Mouse (Mus musculus): ENCODE data around the gene Rtl1. TPM values are rescaled to one million over a fixed set of nuclear protein-coding genes. Genes with fewer than 3 reads are reported as not detected.
A peak's percentile ranks its signal among the peaks of the same experiment; 100 is the strongest.

The Rtl1 gene
- total RNA-seq, 2 experiments from 2014 or later, result not detected

- ATAC-seq (ENCODE audit: poor library complexity, severe bottlenecking), result no peak
These were observed 17.9 kb downstream of the Rtl1 start for GRCm38 (mm10) chr12:109582185-109582584.

DNA sequence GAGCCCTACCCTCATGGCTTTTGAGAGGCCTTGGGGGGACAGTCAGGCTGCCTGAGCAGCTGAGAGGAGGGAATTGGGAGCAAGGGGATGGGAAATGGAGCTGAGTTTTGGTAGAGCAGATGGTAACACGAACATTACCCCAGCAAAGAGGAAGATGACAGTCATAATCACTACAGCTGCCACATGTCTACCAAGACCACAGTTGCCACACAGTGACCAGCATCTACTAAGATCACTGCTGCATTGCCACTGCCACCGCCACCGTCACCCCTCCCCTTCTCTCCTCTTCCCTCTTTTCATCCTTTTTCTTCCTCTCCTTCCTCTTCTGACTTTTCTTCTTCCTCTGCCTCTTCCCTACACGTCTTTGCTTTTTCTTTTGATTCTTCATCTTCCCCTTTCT is 27.9 kb downstream of the Rtl1 start:
- no peak for ATAC-seq (ENCODE audit: poor library complexity, severe bottlenecking)

DNA sequence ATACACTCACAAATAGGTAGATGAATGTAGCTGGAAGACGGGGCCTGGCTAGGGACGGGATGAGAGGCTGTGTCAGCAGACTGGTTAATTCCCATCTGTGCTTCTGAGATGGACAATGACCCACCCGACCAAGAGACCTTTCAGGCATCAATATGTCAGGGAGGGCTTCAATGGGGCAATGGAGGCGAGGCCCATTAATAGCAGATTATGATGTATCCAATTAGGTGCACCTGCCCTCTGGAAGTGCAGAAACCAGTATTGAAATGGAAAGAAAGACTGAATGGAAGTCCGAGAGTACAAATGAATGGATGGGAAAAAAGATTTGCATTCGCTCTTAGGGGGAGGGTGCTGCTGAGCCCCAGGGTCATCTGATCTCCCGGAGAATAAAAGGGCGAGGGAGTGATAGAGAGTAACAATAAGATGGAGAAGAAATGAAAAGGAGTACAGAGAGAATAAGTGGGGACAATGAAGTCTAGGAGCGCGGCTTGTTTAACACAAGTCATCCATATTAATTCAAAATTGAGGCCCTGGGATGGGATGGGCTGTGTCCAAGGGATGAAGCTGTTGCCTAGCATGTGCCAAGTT is 39.9 kb downstream of the Rtl1 start:
- no peak for ATAC-seq (ENCODE audit: poor library complexity, severe bottlenecking)

DNA sequence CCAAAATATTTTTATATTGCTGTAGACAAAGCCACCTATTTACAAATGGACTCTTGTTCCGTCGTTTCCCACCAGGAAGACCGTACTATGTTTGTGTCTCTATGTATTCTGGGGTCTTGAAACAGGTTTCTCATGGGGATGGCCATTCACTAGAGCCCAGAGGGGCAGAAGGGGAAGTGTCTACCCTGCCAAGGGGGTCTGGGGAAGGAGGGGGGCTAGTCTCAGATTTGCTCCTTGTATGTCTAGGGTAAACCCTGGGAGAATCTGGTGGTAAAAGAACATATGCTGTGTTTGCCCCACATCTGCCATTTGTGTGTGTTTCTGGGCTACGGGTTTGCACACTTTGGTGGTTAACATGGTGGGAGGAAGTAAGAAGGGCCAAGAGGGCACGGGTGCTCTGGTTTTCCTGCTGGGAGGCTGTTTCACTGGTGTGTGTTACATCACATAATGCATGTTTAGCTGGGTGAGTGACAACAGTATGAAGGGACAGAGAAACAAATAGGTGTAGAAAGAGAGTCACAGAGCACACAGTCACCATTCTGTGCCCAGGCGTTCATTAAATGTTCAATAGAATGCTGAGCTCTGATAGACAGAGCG is 41.1 kb downstream of the Rtl1 start:
- no peak for ATAC-seq (ENCODE audit: poor library complexity, severe bottlenecking)

- ATAC-seq (ENCODE audit: poor library complexity, severe bottlenecking), result no peak
These were observed 41.8 kb downstream of the Rtl1 start for GRCm38 (mm10) chr12:109558226-109558824.

DNA sequence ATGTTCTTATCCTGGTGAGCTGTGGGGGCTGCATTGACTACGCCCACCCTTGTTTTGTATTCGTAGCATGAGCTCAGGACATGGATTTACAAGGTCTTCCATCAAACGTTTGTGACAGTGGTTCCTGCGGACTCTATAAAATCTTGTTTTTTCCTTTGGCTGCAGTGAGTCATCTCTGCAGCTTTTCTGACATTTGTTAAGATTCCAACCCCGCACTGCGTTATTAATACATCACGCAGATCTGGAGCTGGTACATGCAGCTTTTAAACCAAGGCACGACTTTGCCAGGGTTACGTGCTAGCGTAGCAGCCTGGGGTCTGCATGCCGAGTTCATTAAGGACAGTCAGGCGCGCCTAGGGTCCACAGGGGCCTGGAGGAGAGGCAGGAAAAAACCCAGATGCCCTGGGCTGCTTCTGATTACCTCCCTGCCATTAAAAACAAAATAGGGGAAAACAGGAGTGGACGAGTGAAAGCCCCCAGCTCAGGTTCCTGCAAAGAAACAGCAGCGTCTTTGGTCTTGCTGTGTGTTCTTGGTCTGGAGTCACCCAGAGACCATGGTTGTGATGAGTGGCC is 44.2 kb downstream of the Rtl1 start:
- no peak for ATAC-seq (ENCODE audit: poor library complexity, severe bottlenecking)

GRCm38 (mm10) chr12:109553568-109553967 is 46.6 kb downstream of the Rtl1 start:
- ATAC-seq (ENCODE audit: poor library complexity, severe bottlenecking), result no peak

DNA sequence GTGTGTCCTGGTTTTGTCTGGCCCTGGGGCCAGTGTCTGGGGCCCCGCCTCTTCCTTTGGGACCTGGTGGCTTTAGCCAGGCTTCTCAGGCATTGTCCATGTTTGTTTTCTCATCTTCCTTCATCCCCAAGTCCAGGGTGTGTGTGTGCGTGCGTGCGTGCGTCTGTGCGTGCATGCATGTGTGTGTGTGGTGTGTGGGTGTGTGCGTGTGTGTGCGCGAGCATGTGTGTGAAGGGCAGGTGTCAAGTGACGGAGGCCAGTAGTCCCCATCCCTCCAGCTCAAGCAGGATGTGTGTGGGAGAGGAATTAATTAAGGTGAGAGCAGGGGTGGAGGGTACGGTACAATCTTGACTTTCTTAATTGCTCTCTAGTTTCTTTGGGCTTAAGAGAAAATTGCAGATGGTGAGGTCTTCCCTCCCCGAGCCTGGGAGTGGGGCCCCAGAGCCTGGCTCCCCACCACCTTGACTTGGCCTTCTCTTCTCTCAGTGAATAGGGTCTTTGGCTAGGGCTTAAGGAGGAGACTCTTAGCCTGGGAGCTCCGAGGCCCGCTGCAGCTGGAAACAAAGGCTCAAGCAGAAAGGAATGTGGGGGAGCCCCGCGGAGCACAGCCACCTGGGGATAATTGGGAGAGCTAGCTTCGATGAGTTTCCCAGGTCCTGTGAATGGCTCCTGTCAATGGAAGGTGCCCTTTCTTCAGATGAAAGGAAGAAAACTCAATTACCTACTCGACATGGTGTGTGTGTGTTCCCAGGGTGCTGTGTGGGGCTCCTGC is 47.2 kb downstream of the Rtl1 start:
- ATAC-seq (ENCODE audit: poor library complexity, severe bottlenecking), result no peak

DNA sequence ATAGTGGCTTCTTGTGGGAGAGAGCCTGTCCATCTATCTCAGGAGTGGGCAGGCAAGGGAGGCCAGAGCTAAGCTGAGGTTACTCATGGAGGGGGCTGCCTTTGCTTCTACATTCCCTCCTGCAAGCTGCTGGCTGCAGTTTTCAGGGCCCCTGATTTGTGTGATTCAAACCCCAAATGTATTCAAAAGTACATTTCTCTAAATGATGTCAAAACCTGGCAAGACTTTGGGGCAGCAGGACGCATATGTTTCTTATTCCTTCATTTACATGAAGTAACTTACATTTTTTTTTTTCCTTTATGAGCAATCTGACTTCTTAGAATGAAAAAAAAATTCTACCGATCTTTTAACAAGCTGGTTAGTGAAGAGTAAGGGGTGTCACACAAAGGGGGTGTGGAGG is 48.4 kb downstream of the Rtl1 start:
- no peak for ATAC-seq (ENCODE audit: poor library complexity, severe bottlenecking)

DNA sequence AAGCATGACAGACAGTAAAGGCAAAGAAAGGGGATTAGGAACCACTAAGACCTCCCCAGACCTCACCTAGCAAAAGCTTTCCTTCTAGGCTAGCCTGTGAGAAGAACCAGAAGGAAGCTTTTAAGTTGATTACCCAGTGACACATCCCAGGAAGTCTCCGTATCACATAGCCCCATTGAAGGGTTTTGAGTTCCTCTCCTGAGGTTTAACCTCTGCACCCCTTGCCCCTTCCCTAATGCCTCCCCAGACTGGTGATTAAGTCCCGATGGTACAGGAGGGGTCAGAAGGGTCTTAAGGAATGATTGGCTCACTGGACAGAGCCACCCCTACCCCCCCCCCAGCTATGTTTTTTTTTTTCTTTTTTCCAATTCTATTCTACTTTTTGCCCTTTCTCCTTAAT is 53.0 kb downstream of the Rtl1 start:
- no peak for ATAC-seq (ENCODE audit: poor library complexity, severe bottlenecking)

DNA sequence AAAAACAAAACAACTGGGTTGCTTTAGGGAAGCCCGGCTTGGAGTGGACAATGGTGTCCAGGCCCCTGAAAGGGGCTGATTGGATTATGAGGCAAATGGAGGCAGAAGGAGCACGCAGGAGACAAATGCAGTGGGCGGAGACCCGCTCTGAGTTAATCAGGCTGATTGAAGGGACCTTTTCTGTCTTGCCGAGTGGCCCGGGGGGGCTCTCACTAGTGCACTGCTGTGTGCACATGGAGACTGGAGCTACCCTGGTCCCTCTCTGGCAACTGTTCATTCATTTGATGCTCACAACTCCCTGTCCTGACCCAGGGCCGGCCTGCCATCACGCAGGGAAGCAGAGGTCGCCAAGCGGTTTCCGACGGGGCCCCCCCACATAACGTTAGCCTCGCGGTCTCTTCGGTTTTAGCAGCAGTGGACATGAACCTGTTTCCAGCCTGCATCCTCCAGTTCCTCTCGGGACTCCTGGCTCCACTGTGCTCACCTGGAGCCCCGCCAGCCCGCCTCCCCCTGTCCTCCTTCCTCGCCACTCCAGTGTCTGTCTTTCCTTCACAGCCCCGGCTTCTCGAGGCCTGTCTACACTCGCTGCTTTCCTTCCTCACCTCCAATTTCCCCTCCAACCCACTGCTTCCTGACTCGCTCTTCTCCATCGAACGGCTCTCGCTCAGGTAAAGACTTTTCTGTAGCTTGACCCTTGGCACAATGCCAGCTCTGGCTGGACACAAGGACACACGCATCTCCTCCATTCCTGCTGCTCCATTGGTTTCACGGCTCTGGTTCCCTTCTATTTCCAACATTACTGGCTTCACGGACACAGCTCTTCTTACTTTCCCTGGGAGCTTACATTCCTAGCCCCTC is 54.0 kb downstream of the Rtl1 start:
- ATAC-seq (ENCODE audit: poor library complexity, severe bottlenecking), result no peak

DNA sequence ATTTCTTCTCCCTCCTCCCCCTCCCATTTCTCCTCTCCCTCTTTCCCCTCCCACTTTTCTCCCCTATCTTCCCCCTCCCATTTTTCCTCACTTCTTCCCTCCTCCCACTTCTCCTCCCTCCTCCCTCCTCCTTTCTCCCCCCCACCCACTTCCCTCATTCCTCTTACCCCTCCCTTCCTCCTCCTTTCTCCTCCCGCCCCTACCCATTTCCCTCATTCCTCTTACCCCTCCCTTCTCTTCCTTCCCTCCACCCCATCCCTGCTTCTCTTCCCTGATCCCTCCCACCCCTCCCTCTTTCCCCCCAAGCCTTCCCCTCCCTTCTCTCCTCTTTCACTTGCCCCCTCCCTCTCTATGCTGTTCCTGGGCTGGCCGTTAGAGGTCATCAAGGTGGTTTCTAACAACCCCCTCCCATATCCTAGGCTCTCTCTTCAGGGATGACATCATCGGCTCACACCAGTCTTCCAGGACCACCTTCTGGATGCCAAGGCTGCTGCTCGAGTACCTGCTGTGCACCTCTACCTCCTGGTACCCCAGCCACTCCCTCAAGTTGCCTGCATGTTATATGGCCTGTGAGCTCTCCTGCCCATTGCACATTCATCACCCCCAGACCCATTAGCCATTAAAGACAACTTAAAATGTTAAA is 56.7 kb downstream of the Rtl1 start:
- no peak for ATAC-seq (ENCODE audit: poor library complexity, severe bottlenecking)

- peak; percentile 89 for ATAC-seq (ENCODE audit: poor library complexity, severe bottlenecking)
These were observed 57.4 kb downstream of the Rtl1 start for GRCm38 (mm10) chr12:109542635-109543249.

DNA sequence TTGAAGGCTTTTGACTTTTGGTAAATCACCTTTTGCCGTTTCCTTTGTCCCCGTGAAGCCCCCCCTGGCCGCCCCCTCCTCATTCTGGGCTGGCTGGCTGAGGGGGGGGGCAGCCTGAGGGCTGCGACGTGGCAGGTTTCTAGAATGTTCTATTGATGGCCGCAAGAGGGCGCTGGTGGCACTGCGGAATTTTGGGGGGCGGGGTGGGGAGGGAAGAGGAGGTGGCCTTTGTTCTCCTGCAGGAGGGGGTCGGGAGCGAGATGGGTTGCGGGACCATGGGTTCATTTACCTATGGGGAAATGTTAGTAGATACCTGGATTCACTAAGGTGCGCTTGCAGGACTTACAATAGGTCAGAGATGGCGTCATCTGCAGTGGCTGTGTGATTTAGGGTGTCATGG is 58.1 kb downstream of the Rtl1 start:
- no peak for ATAC-seq (ENCODE audit: poor library complexity, severe bottlenecking)

DNA sequence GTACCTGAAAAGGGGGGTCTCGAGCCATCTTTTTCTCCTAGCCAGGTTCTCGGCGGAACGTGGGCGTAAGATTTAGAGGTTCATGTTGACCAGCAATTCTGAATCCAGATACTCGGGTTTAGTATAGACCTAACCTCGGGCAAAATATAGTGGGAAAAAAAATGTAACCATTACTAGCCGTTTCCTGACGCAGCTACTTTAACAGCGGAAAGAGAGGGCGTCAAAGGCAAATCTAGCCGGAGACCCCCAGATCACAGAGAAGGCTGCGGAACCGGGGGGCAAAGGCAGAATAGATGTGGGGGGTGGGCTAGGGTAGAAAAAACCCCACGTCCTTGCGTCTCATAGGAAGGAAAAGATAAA is 58.6 kb downstream of the Rtl1 start:
- no peak for ATAC-seq (ENCODE audit: poor library complexity, severe bottlenecking)

DNA sequence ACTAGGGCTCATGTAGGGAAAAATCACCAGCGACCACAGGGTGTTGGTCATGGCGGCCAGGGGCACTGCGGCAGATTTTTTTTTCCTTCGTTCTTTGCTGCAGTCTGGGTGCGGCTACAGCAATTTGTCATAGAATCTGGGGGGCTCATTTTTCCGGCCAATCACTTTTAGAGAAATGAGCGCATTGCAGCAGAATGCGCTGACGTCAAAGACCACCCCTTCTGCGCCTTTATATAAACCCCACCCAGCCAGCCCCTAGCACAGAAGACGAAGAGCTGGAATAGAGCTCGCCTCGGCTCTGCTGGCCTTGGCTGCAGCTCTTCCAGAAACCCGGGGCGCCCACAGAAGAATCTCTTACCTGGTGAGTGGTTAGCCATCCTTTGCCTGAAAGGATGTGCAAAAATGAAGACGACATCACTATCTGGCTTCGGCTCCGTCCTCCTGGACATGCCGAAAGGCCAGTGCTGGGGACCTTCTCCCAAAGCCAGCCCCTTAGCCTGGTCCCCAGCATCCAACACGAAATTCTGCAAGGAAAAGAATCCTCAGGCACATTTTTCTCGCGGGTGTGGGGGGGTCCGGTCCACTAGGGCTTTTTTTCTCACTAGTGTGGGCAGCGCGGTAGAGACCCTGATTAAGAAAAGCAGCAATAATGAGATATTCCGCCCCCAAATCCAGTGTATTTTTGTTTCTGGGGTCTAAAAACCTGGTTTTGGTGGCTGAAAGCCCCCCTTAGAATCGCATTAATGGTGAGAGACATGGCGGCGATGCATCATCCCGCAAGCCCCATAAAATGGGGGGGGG is 59.2 kb downstream of the Rtl1 start:
- ATAC-seq (ENCODE audit: poor library complexity, severe bottlenecking), result no peak

DNA sequence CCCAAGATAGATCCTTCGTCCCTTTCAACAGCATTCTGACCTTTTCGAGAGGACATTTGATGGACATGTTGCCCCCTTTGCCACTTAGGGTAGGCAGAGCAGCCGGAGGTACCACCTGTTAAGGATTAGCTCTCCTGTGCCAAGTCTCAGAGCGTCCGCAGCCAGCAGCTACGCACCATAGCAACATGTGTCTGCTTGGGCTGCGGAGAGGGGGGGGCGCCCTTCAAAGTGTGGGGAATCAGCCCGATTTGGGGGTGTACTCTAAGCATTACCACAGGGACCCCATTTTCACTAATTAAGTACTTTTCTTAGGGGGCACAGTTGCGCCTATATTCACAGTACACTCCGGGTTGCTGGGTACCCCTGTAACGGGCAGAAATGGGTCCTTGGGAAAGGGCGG is 60.2 kb downstream of the Rtl1 start:
- ATAC-seq (ENCODE audit: poor library complexity, severe bottlenecking), result no peak

Measured in megakaryocyte, adult 5-6 weeks (primary cell).